Mouse (Mus musculus): ENCODE data around the gene Hspb1. TPM values are rescaled to one million over a fixed set of nuclear protein-coding genes. Genes with fewer than 3 reads are reported as not detected.

The Hspb1 gene
- polyA plus RNA-seq, 1 experiment from 2014 or later: 827 TPM

DNA sequence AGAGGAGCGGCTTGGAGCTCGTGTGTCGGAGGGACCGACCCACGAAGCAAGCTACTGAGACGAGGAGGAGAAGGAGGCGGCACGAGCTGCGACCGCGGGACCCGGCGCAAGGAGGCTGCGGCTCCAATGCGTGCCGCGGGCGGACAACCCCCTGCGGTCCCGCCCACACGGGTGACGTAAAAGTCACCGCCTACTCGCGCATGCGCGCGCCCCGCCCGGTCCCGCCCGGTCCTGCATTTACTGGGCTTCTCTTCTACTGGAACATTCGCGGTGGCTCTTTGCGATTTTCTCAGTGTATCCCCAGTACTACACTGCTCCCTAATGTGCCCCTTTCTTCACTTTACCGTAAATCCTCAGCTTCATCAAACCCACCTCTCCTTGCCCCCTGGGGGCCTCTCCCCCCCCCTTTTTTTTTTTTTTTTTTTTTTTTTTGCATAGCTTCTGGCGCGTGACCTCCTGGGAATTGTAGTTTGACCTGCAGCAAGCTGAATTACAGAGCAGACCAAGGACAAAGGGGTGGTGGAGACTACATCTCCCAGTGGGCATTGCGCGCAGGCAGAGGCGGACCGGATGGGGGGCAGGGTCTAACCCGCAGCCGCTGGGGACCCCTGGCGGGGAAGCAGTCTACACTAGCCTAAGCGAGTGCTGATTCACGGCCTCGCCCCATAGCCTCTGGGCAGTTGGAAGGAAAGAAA lies 46.9 kb downstream of the Hspb1 start, which contains the start of gene Ywhag:
Ywhag (minus strand) TSS at position 136 of the 695 bp plus-strand sequence.
- peaks cover 8% of the 10 kb centered on the region; the same call in 1 of the 2 replicates for H3K4me1 ChIP-seq (ENCODE audit: control insufficient read depth, insufficient read depth, low read length)

GRCm38 (mm10) chr5:135935176-135935523 lies 47.4 kb downstream of the Hspb1 start:
- peak; percentile 19; the same call in 1 of the 2 replicates for ATAC-seq (replicated peaks; ENCODE audit: insufficient number of reproducible peaks, low FRiP score, low TSS enrichment)
- H3K9ac ChIP-seq (ENCODE audit: low read depth, low read length): peak overlapping the region; percentile 60
- WGBS (ENCODE audit: insufficient replicate concordance): 49% methylated on average over 7 of the region's 7 CpGs

More for the DNA sequence above, 46.9 kb downstream of the Hspb1 start, which contains the start of gene Ywhag:
- peak within 1 kb of the TSS; percentile 97 for H3K4me3 ChIP-seq (ENCODE audit: low read depth, low read length)
- H3K27ac ChIP-seq (ENCODE audit: low read depth, low read length): peak within 1 kb of the TSS; percentile 98
- peaks cover 12% of the 10 kb centered on the region for H3K36me3 ChIP-seq (ENCODE audit: control insufficient read depth, insufficient read depth, low read length)
- H3K9ac ChIP-seq (ENCODE audit: low read depth, low read length): peak within 1 kb of the TSS; percentile 97
- WGBS (ENCODE audit: insufficient replicate concordance): under 1% methylated on average over 47 of the region's 48 CpGs
- peak; percentile 97 for ATAC-seq (replicated peaks; ENCODE audit: insufficient number of reproducible peaks, low FRiP score, low TSS enrichment)
- no peaks in the 10 kb centered on the region for H3K9me3 ChIP-seq (replicated peaks; ENCODE audit: control insufficient read depth, low read length)
- H3K4me2 ChIP-seq: peak within 1 kb of the TSS; percentile 79
- H3K27me3 ChIP-seq (ENCODE audit: control insufficient read depth, insufficient read depth, low read length): no peaks in the 10 kb centered on the region

GRCm38 (mm10) chr5:135935641-135936190 lies 48.0 kb downstream of the Hspb1 start:
- H3K9me3 ChIP-seq (replicated peaks; ENCODE audit: control insufficient read depth, low read length): no peaks in the 10 kb centered on the region
- peaks cover 4% of the 10 kb centered on the region for H3K36me3 ChIP-seq (ENCODE audit: control insufficient read depth, insufficient read depth, low read length)
- ATAC-seq (replicated peaks; ENCODE audit: insufficient number of reproducible peaks, low FRiP score, low TSS enrichment): no peak
- peaks cover 8% of the 10 kb centered on the region; the same call in 1 of the 2 replicates for H3K4me1 ChIP-seq (ENCODE audit: control insufficient read depth, insufficient read depth, low read length)
- H3K4me2 ChIP-seq: no peak overlapping the region; the same call in 1 of the 2 replicates
- no peak overlapping the region for H3K9ac ChIP-seq (ENCODE audit: low read depth, low read length)
- H3K27me3 ChIP-seq (ENCODE audit: control insufficient read depth, insufficient read depth, low read length): no peaks in the 10 kb centered on the region
- 75% methylated on average over 6 of the region's 6 CpGs for WGBS (ENCODE audit: insufficient replicate concordance)
- H3K4me3 ChIP-seq (ENCODE audit: low read depth, low read length): no peak overlapping the region
- no peak overlapping the region for H3K27ac ChIP-seq (ENCODE audit: low read depth, low read length)

More at GRCm38 (mm10) chr5:135935176-135935523, 47.4 kb downstream of the Hspb1 start:
- Histone ChIP-seq H3K27me3 (ENCODE audit: control insufficient read depth, insufficient read depth, low read length) (no peaks in the 10 kb centered on the region), H3K9me3 (replicated peaks; ENCODE audit: control insufficient read depth, low read length) (no peaks in the 10 kb centered on the region), H3K27ac (ENCODE audit: low read depth, low read length) (peak overlapping the region; percentile 98), H3K36me3 (ENCODE audit: control insufficient read depth, insufficient read depth, low read length) (peaks cover 9% of the 10 kb centered on the region), H3K4me1 (ENCODE audit: control insufficient read depth, insufficient read depth, low read length) (peaks cover 8% of the 10 kb centered on the region; the same call in 1 of the 2 replicates), H3K4me2 (peak overlapping the region; percentile 79), H3K4me3 (ENCODE audit: low read depth, low read length) (peak overlapping the region; percentile 97)

Other genes with a start within 250 kb of the Hspb1 start
- 32.4 and 37.4 TPM in 2 replicates for gene Por, start 217.9 kb upstream of the Hspb1 start, polyA plus RNA-seq (2014; fragmentation: Nextera tagmentation; extraction: Ambion mirVana)
- 31.3 and 34.7 TPM in 2 replicates for gene Tmem120a, start 143.5 kb upstream of the Hspb1 start, polyA plus RNA-seq (2014; fragmentation: Nextera tagmentation; extraction: Ambion mirVana)
- gene Styxl1, start 109.5 kb upstream of the Hspb1 start, polyA plus RNA-seq (2014; fragmentation: Nextera tagmentation; extraction: Ambion mirVana): 0.28 and 0.42 TPM in 2 replicates
- gene Mdh2, start 109.4 kb upstream of the Hspb1 start, polyA plus RNA-seq (2014; fragmentation: Nextera tagmentation; extraction: Ambion mirVana): 955 and 984 TPM in 2 replicates
- 0.21 TPM in 1 of 2 replicates, not detected in the other for gene Srrm3, start 81.0 kb upstream of the Hspb1 start, polyA plus RNA-seq (2014; fragmentation: Nextera tagmentation; extraction: Ambion mirVana)
- 103 and 108 TPM in 2 replicates for gene Ywhag, start 46.7 kb downstream of the Hspb1 start, polyA plus RNA-seq (2014; fragmentation: Nextera tagmentation; extraction: Ambion mirVana)
- gene Ssc4d, start 86.6 kb downstream of the Hspb1 start, polyA plus RNA-seq (2014; fragmentation: Nextera tagmentation; extraction: Ambion mirVana): 0.93 and 2.3 TPM in 2 replicates
- 0.16 TPM in 1 of 2 replicates, not detected in the other for gene Zp3, start 92.2 kb downstream of the Hspb1 start, polyA plus RNA-seq (2014; fragmentation: Nextera tagmentation; extraction: Ambion mirVana)
- 24.7 and 27.2 TPM in 2 replicates for gene Dtx2, start 106.9 kb downstream of the Hspb1 start, polyA plus RNA-seq (2014; fragmentation: Nextera tagmentation; extraction: Ambion mirVana)
- gene Upk3b, start 150.6 kb downstream of the Hspb1 start, polyA plus RNA-seq (2014; fragmentation: Nextera tagmentation; extraction: Ambion mirVana): 68.7 and 69.3 TPM in 2 replicates
- gene Upk3bl, start 166.6 kb downstream of the Hspb1 start, polyA plus RNA-seq (2014; fragmentation: Nextera tagmentation; extraction: Ambion mirVana): 0.37 TPM in 1 of 2 replicates, not detected in the other
- gene Rasa4, start 196.0 kb downstream of the Hspb1 start, polyA plus RNA-seq (2014; fragmentation: Nextera tagmentation; extraction: Ambion mirVana): 0.39 and 0.96 TPM in 2 replicates
- gene Polr2j, start 228.7 kb downstream of the Hspb1 start, polyA plus RNA-seq (2014; fragmentation: Nextera tagmentation; extraction: Ambion mirVana): 164 and 178 TPM in 2 replicates
- gene Lrwd1, start 248.2 kb downstream of the Hspb1 start, polyA plus RNA-seq (2014; fragmentation: Nextera tagmentation; extraction: Ambion mirVana): 21.7 and 22.6 TPM in 2 replicates
- gene Alkbh4, start 248.2 kb downstream of the Hspb1 start, polyA plus RNA-seq (2014; fragmentation: Nextera tagmentation; extraction: Ambion mirVana): 15.8 and 16.7 TPM in 2 replicates